Mouse (Mus musculus): ENCODE measurements at regions not wholly inside any gene's neighbourhood (a gene's known extent, or its start where the extent isn't known, plus 50 kb on each side); places are given as distances from the start of the nearest gene placed in this dataset.

- TF ChIP-seq HCFC1 (IDR thresholded peaks at IDR 0.05; ENCODE audit: borderline replicate concordance, insufficient read depth, low read length), result no peak
- TF ChIP-seq MAFK (IDR thresholded peaks at IDR 0.05; ENCODE audit: insufficient read depth, low read depth, low read length), result no peak
Observed at GRCm38 (mm10) chr7:93023489-93024130, 56.1 kb upstream of the Fam181b start.

Data from ES-E14 (cell line).